20 mouse cellular contexts compared by ENCODE assay signal in the genomic region with DNA sequence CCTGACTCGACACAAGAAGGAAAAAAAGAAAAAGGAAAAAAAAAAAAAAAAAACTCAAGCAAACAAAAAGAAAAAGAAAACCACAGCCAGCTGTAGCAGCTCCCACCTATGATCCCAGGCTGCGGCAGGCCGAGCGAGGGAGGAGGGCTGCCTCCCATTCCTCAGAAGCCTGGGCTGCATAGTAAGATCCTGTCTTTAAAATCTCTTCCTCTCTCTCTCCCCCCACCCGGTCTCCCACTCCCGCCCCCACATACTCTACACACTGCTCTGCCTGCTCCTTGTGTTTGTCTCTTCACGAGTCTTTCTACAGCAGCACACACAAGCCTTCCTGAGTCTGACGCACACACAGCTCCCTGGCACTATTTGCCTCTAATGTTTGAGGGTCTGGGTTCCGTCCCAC. TPM values are rescaled to one million over a fixed set of nuclear protein-coding genes. Genes with fewer than 3 reads are reported as not detected.
DNase-seq lines count a peak whose midpoint lies in the region; ATAC-seq lines count a peak whose summit lies in the region.
"Had no signal": no experiment of that assay in that cellular context is flagged by ENCODE, and none has a peak within 500 bp of the region (broad histone marks: within the 10 kb centered on the region; RNA-seq: fewer than 3 reads in every experiment).

No protein-coding gene starts in this region.

- no peak overlapping the region for H3K4me2 ChIP-seq in kidney, embryonic 14.5 days (replicated peaks; ENCODE audit: low read depth, low read length)
- H3K4me2 ChIP-seq: embryonic facial prominence, embryonic 13.5 days; forebrain, embryonic 13.5 days; heart, embryonic 11.5 days; hindbrain, embryonic 14.5 days had no signal

- no peaks in the 10 kb centered on the region for H3K9me3 ChIP-seq in kidney, embryonic 14.5 days (ENCODE audit: control insufficient read depth, low read length)
- H3K9me3 ChIP-seq in limb, embryonic 10.5 days (replicated peaks), result no peaks in the 10 kb centered on the region
- H3K9me3 ChIP-seq: embryonic facial prominence, embryonic 13.5 days; forebrain, embryonic 13.5 days; hindbrain, embryonic 10.5 days had no signal

- no peak for ATAC-seq in kidney, embryonic 14.5 days (ENCODE audit: low FRiP score, low TSS enrichment)
- ATAC-seq: forebrain, embryonic 13.5 days; forebrain, postnatal 0 days had no signal

- 0 out of 2 replicates have a peak overlapping the region, but pooled peaks have one; percentile 20 for H3K9ac ChIP-seq in kidney, embryonic 14.5 days (ENCODE audit: low read depth, low read length)
- H3K9ac ChIP-seq: embryonic facial prominence, embryonic 13.5 days; forebrain, embryonic 13.5 days; forebrain, postnatal 0 days; hindbrain, embryonic 14.5 days had no signal

- no peaks in the 10 kb centered on the region for H3K36me3 ChIP-seq in kidney, embryonic 14.5 days (ENCODE audit: control insufficient read depth, insufficient read depth, low read length)
- no peaks in the 10 kb centered on the region for H3K36me3 ChIP-seq in limb, embryonic 10.5 days
- H3K36me3 ChIP-seq: embryonic facial prominence, embryonic 13.5 days; hindbrain, embryonic 10.5 days had no signal

- H3K27me3 ChIP-seq in kidney, embryonic 14.5 days (ENCODE audit: control insufficient read depth, insufficient read depth, low read length), result peaks cover 29% of the 10 kb centered on the region
- H3K27me3 ChIP-seq in limb, embryonic 10.5 days (ENCODE audit: low read depth, poor library complexity, severe bottlenecking), result peaks cover 74% of the 10 kb centered on the region

- H3K27ac ChIP-seq in kidney, embryonic 14.5 days (ENCODE audit: low read depth, low read length), result no peak overlapping the region
- H3K27ac ChIP-seq in limb, embryonic 10.5 days, result 0 out of 2 replicates have a peak overlapping the region, but pooled peaks have one; percentile 19
- H3K27ac ChIP-seq: embryonic facial prominence, embryonic 13.5 days; forebrain, embryonic 13.5 days; hindbrain, embryonic 10.5 days; hindbrain, embryonic 14.5 days had no signal

- no peak for DNase-seq in kidney, postnatal 25 days
- DNase-seq in kidney, postnatal 4 days, result peak; percentile 66 to 72
- no peak for DNase-seq in kidney, adult 18-20 months
- peak; percentile 68 for DNase-seq in brain, adult 2 months (ENCODE audit: low read depth, low spot score)
- no peak for DNase-seq in limb, embryonic 10.5 days (ENCODE audit: low spot score)
- no peak for DNase-seq in gastrocnemius, postnatal 10 days
- DNase-seq: adrenal gland, adult 8-10 months; adrenal gland, postnatal 36 days; cerebellum, adult 11 months; cerebellum, adult 8-10 months; cerebellum, postnatal 14 days; forebrain, postnatal 0 days; heart, adult 18-20 months had no signal

- H3K4me1 ChIP-seq in kidney, embryonic 14.5 days (ENCODE audit: control insufficient read depth, insufficient read depth, low read length), result peaks cover 15% of the 10 kb centered on the region; the same call in 1 of the 2 replicates
- H3K4me1 ChIP-seq in limb, embryonic 10.5 days, result peaks cover 34% of the 10 kb centered on the region

- 27% methylated on average over 9 of the region's 9 CpGs for WGBS in kidney, embryonic 14.5 days
- 72% methylated on average over 9 of the region's 9 CpGs for WGBS in limb, embryonic 10.5 days

- no peak overlapping the region for H3K4me3 ChIP-seq in kidney, embryonic 14.5 days (ENCODE audit: low read length)
- no peak overlapping the region for H3K4me3 ChIP-seq in limb, embryonic 10.5 days
- H3K4me3 ChIP-seq: embryonic facial prominence, embryonic 13.5 days; forebrain, embryonic 13.5 days; hindbrain, embryonic 10.5 days had no signal

RNA-seq across cellular contexts. Expression of a gene that starts 4.9 kb away (rescaled TPM):
- 0.11 and 0.41 TPM in 2 replicates for polyA plus RNA-seq in kidney, embryonic 14.5 days (2014; fragmentation: Nextera tagmentation; extraction: Ambion mirVana)
- 1.2 TPM in 2 replicates for polyA plus RNA-seq in limb, embryonic 10.5 days (2016; fragmentation: Nextera tagmentation; extraction: Ambion mirVana)
- total RNA-seq in gastrocnemius, postnatal 10 days (2021), result under 1 TPM; 0.41 to 0.82 TPM

RNA-seq across cellular contexts. Expression of a gene that starts 19.9 kb away (rescaled TPM):
- polyA plus RNA-seq in kidney, embryonic 14.5 days (2014; fragmentation: Nextera tagmentation; extraction: Ambion mirVana), result 1,702 and 2,075 TPM in 2 replicates
- polyA plus RNA-seq in limb, embryonic 10.5 days (2016; fragmentation: Nextera tagmentation; extraction: Ambion mirVana), result 1,397 and 1,583 TPM in 2 replicates
- total RNA-seq in gastrocnemius, postnatal 10 days (2021), result 100 to 1,000 TPM; 676 to 736 TPM

RNA-seq across cellular contexts. Expression of a gene that starts 36.1 kb away (rescaled TPM):
- 8.3 and 8.7 TPM in 2 replicates for polyA plus RNA-seq in kidney, embryonic 14.5 days (2014; fragmentation: Nextera tagmentation; extraction: Ambion mirVana)
- 4.6 and 5.2 TPM in 2 replicates for polyA plus RNA-seq in limb, embryonic 10.5 days (2016; fragmentation: Nextera tagmentation; extraction: Ambion mirVana)
- 1 to 10 TPM; 5.8 to 6.4 TPM for total RNA-seq in gastrocnemius, postnatal 10 days (2021)
- total RNA-seq: common myeloid progenitor, adult 5-6 weeks had no signal

RNA-seq across cellular contexts. Expression of a gene that starts 59.3 kb away (rescaled TPM):
- 45.9 and 51.2 TPM in 2 replicates for polyA plus RNA-seq in kidney, embryonic 14.5 days (2014; fragmentation: Nextera tagmentation; extraction: Ambion mirVana)
- polyA plus RNA-seq in limb, embryonic 10.5 days (2016; fragmentation: Nextera tagmentation; extraction: Ambion mirVana), result 57.8 and 60.5 TPM in 2 replicates
- total RNA-seq in gastrocnemius, postnatal 10 days (2021), result 10 to 100 TPM; 49.6 to 56.8 TPM

Comparison
In these comparisons a context has a peak if more than half of its experiments do, and no peak if none do; other contexts are left out.
1. DNase-seq: peak in kidney, postnatal 4 days (2 of 2) and brain, adult 2 months (single experiment); none in kidney, postnatal 25 days (0 of 2), kidney, adult 18-20 months (single experiment), limb, embryonic 10.5 days (single experiment) and gastrocnemius, postnatal 10 days (single experiment).